Mouse (Mus musculus): Measurements from ENCODE around the gene Cep97. TPM values are rescaled to one million over a fixed set of nuclear protein-coding genes. Genes with fewer than 3 reads are reported as not detected.
A peak's percentile ranks its signal among the peaks of the same experiment; 100 is the strongest.

Cep97 gene
- polyA plus RNA-seq, 1 experiment from 2014 or later: 13.1 TPM

GRCm38 (mm10) chr16:55894893-55895650 is 39.6 kb downstream of the Cep97 start, which contains the start of gene Nxpe3:
Gene Nxpe3 (minus strand): TSS chr16:55895285.
- ATAC-seq (ENCODE audit: low read depth): peak; percentile 97
- under 1% methylated on average over 74 of the region's 74 CpGs for WGBS

GRCm38 (mm10) chr16:55894536-55894892 is 40.1 kb downstream of the Cep97 start:
- Histone ChIP-seq H3K36me3 (peaks cover 12% of the 10 kb centered on the region), H3K4me1 (replicated peaks) (peaks cover 15% of the 10 kb centered on the region), H3K27ac (replicated peaks) (peak overlapping the region; percentile 90), H3K4me3 (peak overlapping the region; percentile 69), H3K9ac (peak overlapping the region; percentile 80), H3K9me3 (no peaks in the 10 kb centered on the region), H3K27me3 (no peaks in the 10 kb centered on the region), H3K4me2 (peak overlapping the region; percentile 80)
- WGBS: 2% methylated on average over 4 of the region's 4 CpGs
- no peak; the same call in 1 of the 2 replicates for ATAC-seq (ENCODE audit: low read depth)

More at GRCm38 (mm10) chr16:55894893-55895650, 39.6 kb downstream of the Cep97 start, which contains the start of gene Nxpe3:
- H3K4me1 ChIP-seq (replicated peaks): peaks cover 15% of the 10 kb centered on the region
- H3K9me3 ChIP-seq: no peaks in the 10 kb centered on the region
- no peaks in the 10 kb centered on the region for H3K27me3 ChIP-seq
- peak within 1 kb of the TSS; percentile 80 for H3K9ac ChIP-seq
- H3K36me3 ChIP-seq: peaks cover 6% of the 10 kb centered on the region
- peak within 1 kb of the TSS; percentile 69 for H3K4me3 ChIP-seq
- peak within 1 kb of the TSS; percentile 90 for H3K27ac ChIP-seq (replicated peaks)
- peak within 1 kb of the TSS; percentile 80 for H3K4me2 ChIP-seq

GRCm38 (mm10) chr16:55893410-55894107 is 41.1 kb downstream of the Cep97 start:
- Histone ChIP-seq H3K4me3 (peak overlapping the region; percentile 69), H3K9me3 (no peaks in the 10 kb centered on the region), H3K9ac (no peak overlapping the region), H3K4me2 (peak overlapping the region; percentile 80), H3K4me1 (replicated peaks) (peaks cover 15% of the 10 kb centered on the region), H3K36me3 (peaks cover 17% of the 10 kb centered on the region), H3K27me3 (no peaks in the 10 kb centered on the region), H3K27ac (replicated peaks) (no peak overlapping the region)
- 89% methylated on average over 8 of the region's 8 CpGs for WGBS
- no peak for ATAC-seq (ENCODE audit: low read depth)

- H3K9ac ChIP-seq: no peak overlapping the region
- 86% methylated on average over 6 of the region's 7 CpGs for WGBS
- peaks cover 15% of the 10 kb centered on the region for H3K4me1 ChIP-seq (replicated peaks)
- H3K4me3 ChIP-seq: no peak overlapping the region
- no peak for ATAC-seq (ENCODE audit: low read depth)
- no peak overlapping the region for H3K27ac ChIP-seq (replicated peaks)
- no peaks in the 10 kb centered on the region for H3K27me3 ChIP-seq
- no peak overlapping the region for H3K4me2 ChIP-seq
- H3K9me3 ChIP-seq: no peaks in the 10 kb centered on the region
- H3K36me3 ChIP-seq: peaks cover 27% of the 10 kb centered on the region
Observed at GRCm38 (mm10) chr16:55892484-55892883, 42.2 kb downstream of the Cep97 start.

GRCm38 (mm10) chr16:55891346-55891745 is 43.3 kb downstream of the Cep97 start:
- no peak for ATAC-seq (ENCODE audit: low read depth)
- Histone ChIP-seq H3K27ac (replicated peaks) (no peak overlapping the region), H3K4me2 (no peak overlapping the region), H3K9me3 (no peaks in the 10 kb centered on the region), H3K9ac (no peak overlapping the region), H3K27me3 (no peaks in the 10 kb centered on the region), H3K4me1 (replicated peaks) (peaks cover 15% of the 10 kb centered on the region), H3K4me3 (no peak overlapping the region), H3K36me3 (peaks cover 27% of the 10 kb centered on the region)
- WGBS: 96% methylated on average over 7 of the region's 7 CpGs

GRCm38 (mm10) chr16:55890346-55891136 is 44.1 kb downstream of the Cep97 start:
- no peak overlapping the region for H3K9ac ChIP-seq
- no peaks in the 10 kb centered on the region for H3K27me3 ChIP-seq
- no peaks in the 10 kb centered on the region for H3K9me3 ChIP-seq
- H3K4me3 ChIP-seq: no peak overlapping the region
- WGBS: 90% methylated on average over 19 of the region's 19 CpGs
- ATAC-seq (ENCODE audit: low read depth): no peak
- H3K4me1 ChIP-seq (replicated peaks): peaks cover 15% of the 10 kb centered on the region
- H3K27ac ChIP-seq (replicated peaks): no peak overlapping the region
- no peak overlapping the region for H3K4me2 ChIP-seq
- H3K36me3 ChIP-seq: peaks cover 27% of the 10 kb centered on the region

GRCm38 (mm10) chr16:55889451-55889850 is 45.2 kb downstream of the Cep97 start:
- H3K36me3 ChIP-seq: peaks cover 29% of the 10 kb centered on the region
- no peak overlapping the region for H3K9ac ChIP-seq
- no peak overlapping the region for H3K4me2 ChIP-seq
- H3K4me3 ChIP-seq: no peak overlapping the region
- H3K27ac ChIP-seq (replicated peaks): no peak overlapping the region
- H3K4me1 ChIP-seq (replicated peaks): peaks cover 12% of the 10 kb centered on the region
- H3K27me3 ChIP-seq: no peaks in the 10 kb centered on the region
- 92% methylated on average over 3 of the region's 3 CpGs for WGBS
- H3K9me3 ChIP-seq: no peaks in the 10 kb centered on the region
- no peak for ATAC-seq (ENCODE audit: low read depth)

- Histone ChIP-seq H3K27me3 (no peaks in the 10 kb centered on the region), H3K9ac (no peak overlapping the region), H3K9me3 (no peaks in the 10 kb centered on the region), H3K27ac (replicated peaks) (no peak overlapping the region), H3K4me3 (no peak overlapping the region), H3K4me2 (no peak overlapping the region), H3K36me3 (peaks cover 31% of the 10 kb centered on the region), H3K4me1 (replicated peaks) (peaks cover 3% of the 10 kb centered on the region; the same call in 1 of the 2 replicates)
- WGBS: 86% methylated on average over 3 of the region's 3 CpGs
- no peak for ATAC-seq (ENCODE audit: low read depth)
Observed at GRCm38 (mm10) chr16:55888584-55888960, 46.1 kb downstream of the Cep97 start.

GRCm38 (mm10) chr16:55887814-55888583 is 46.7 kb downstream of the Cep97 start:
- H3K4me1 ChIP-seq (replicated peaks): no peaks in the 10 kb centered on the region
- ATAC-seq (ENCODE audit: low read depth): no peak
- H3K9me3 ChIP-seq: no peaks in the 10 kb centered on the region
- no peak overlapping the region for H3K27ac ChIP-seq (replicated peaks)
- H3K4me2 ChIP-seq: no peak overlapping the region
- WGBS: 69% methylated on average over 7 of the region's 7 CpGs
- no peak overlapping the region for H3K4me3 ChIP-seq
- peaks cover 33% of the 10 kb centered on the region for H3K36me3 ChIP-seq
- H3K27me3 ChIP-seq: no peaks in the 10 kb centered on the region
- H3K9ac ChIP-seq: no peak overlapping the region

- no peak for ATAC-seq (ENCODE audit: low read depth)
- H3K27ac ChIP-seq (replicated peaks): no peak overlapping the region
- H3K27me3 ChIP-seq: no peaks in the 10 kb centered on the region
- 81% methylated on average over 11 of the region's 11 CpGs for WGBS
- H3K36me3 ChIP-seq: peaks cover 20% of the 10 kb centered on the region
- H3K9me3 ChIP-seq: no peaks in the 10 kb centered on the region
- no peak overlapping the region for H3K4me2 ChIP-seq
- no peak overlapping the region for H3K9ac ChIP-seq
- no peak overlapping the region for H3K4me3 ChIP-seq
- H3K4me1 ChIP-seq (replicated peaks): no peaks in the 10 kb centered on the region
Observed at GRCm38 (mm10) chr16:55884246-55884645, 50.4 kb downstream of the Cep97 start.

- H3K4me2 ChIP-seq: no peak overlapping the region
- no peak overlapping the region for H3K4me3 ChIP-seq
- no peak for ATAC-seq (ENCODE audit: low read depth)
- H3K4me1 ChIP-seq (replicated peaks): no peaks in the 10 kb centered on the region
- H3K27ac ChIP-seq (replicated peaks): no peak overlapping the region
- no peak overlapping the region for H3K9ac ChIP-seq
- no peaks in the 10 kb centered on the region; the same call in 1 of the 2 replicates for H3K9me3 ChIP-seq
- no peaks in the 10 kb centered on the region for H3K27me3 ChIP-seq
- H3K36me3 ChIP-seq: no peaks in the 10 kb centered on the region
- 72% methylated on average over 6 of the region's 6 CpGs for WGBS
Observed at GRCm38 (mm10) chr16:55876025-55876424, 58.6 kb downstream of the Cep97 start.
